Mouse (Mus musculus) limb, embryonic 14.5 days (tissue): ENCODE results near the gene Xlr5a. TPM values are rescaled to one million over a fixed set of nuclear protein-coding genes. Genes with fewer than 3 reads are reported as not detected.
"Not testable (repeated sequence)": the region's sequence is repeated elsewhere in the genome, so short reads cannot be mapped to it uniquely, and the experiment has no call there.

Source experiments
- ATAC-seq: fragments of 200-750 bp; cut with Nextera tagmentation; 2 replicates; pipeline ENCODE4 v1.8.0; 2017; ENCODE audit warnings: low read depth, moderate number of reproducible peaks, moderate TSS enrichment; ENCODE audit not compliant: low FRiP score
- DNase-seq: peaks from one replicate; pipeline ENCODE4 v3.0.0-alpha.2; 2015; ENCODE audit warnings: low spot score
- H3K27ac ChIP-seq: fragments of 300-500 bp; sonication (generic); replicated peaks from 2 replicates; pipeline ENCODE4 v1.5.1; 2014; ENCODE audit warnings: low read depth, mild to moderate bottlenecking, low read length, moderate library complexity, mixed read lengths
- H3K27me3 ChIP-seq: fragments of 300-500 bp; sonication (generic); 2 replicates; pipeline ENCODE4 v1.6.1; 2014; ENCODE audit warnings: low read length, mixed read lengths; ENCODE audit not compliant: control insufficient read depth, insufficient read depth
- H3K36me3 ChIP-seq: fragments of 300-500 bp; sonication (generic); 2 replicates; pipeline ENCODE4 v1.6.1; 2014; ENCODE audit warnings: mild to moderate bottlenecking, low read length, moderate library complexity, mixed read lengths; ENCODE audit not compliant: control insufficient read depth, insufficient read depth
- H3K4me1 ChIP-seq: fragments of 300-500 bp; sonication (generic); 2 replicates; pipeline ENCODE4 v1.6.1; 2014; ENCODE audit warnings: antibody characterized with exemption, low read length, mixed read lengths; ENCODE audit not compliant: control insufficient read depth, insufficient read depth
- H3K4me2 ChIP-seq: fragments of 300-500 bp; sonication (generic); replicated peaks from 2 replicates; pipeline ENCODE4 v1.6.1; 2014; ENCODE audit warnings: low read depth, mild to moderate bottlenecking, low read length, moderate library complexity; ENCODE audit not compliant: severe bottlenecking
- H3K4me3 ChIP-seq: fragments of 300-500 bp; sonication (generic); replicated peaks from 2 replicates; pipeline ENCODE4 v1.5.1; 2014; ENCODE audit warnings: low read length
- H3K9ac ChIP-seq: fragments of 300-500 bp; sonication (generic); 2 replicates; pipeline ENCODE4 v1.6.1; 2014; ENCODE audit warnings: mild to moderate bottlenecking, low read depth, low read length, moderate library complexity; ENCODE audit not compliant: severe bottlenecking
- H3K9me3 ChIP-seq: fragments of 300-500 bp; sonication (generic); 2 replicates; pipeline ENCODE4 v1.6.1; 2016; ENCODE audit warnings: low read length; ENCODE audit not compliant: control insufficient read depth
- POLR2A ChIP-seq: fragments of 200-500 bp; IDR thresholded peaks from 2 replicates; pipeline ENCODE4 v1.8.0; 2012; ENCODE audit warnings: inconsistent platforms, mild to moderate bottlenecking, moderate library complexity, borderline replicate concordance; ENCODE audit not compliant: insufficient read depth, insufficient read length; ENCODE audit errors: extremely low read depth
- WGBS: fragments of 180-500 bp; shearing (Covaris S2); extraction: QIAGEN DNeasy Blood & Tissue Kit; methylation state at CpG from one replicate; pipeline ENCODE4 v1.1.7; 2014; 5-methylcytosine and 5-hydroxymethylcytosine counted together
- polyA plus RNA-seq, 2 experiments: library from polyadenylated mRNA; depleted of rRNA in 1 of 2; stranded (reverse) in 1 of 2; unstranded in 1 of 2; fragments of >200 nt; fragmentation: Nextera tagmentation in 1 of 2; extraction: Ambion mirVana in 1 of 2; gene quantifications; 2 replicates each; pipeline versions ENCODE4 v1.2.1 to v1.2.3; 2012 to 2014

Xlr5a gene
- polyA plus RNA-seq, 2 experiments: 0.06 to 0.12 TPM

DNA sequence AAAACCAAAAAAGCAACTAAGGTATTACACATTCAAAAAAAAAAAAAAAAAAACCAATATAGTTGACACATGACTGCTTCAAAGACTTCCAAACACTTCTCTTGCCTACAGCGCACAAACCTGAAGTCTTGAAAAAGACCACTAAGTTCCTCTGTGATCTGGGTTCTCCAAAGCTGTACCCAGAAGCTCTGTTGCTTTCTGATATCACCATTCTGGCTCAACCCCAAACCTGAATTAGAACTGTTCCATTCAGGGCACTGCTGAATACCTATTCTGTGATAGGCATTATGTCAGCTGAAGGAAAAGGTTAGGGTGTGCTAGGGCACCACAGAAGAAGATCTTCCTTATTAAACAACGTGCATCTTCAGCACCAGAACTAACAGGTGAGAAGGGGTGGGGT lies 34.4 kb upstream of the Xlr5a start:
- DNase-seq (no peak), ATAC-seq (no peak)
- H3K4me1 ChIP-seq: no peaks in the 10 kb centered on the region
- H3K9me3 ChIP-seq: no peaks in the 10 kb centered on the region
- no peak overlapping the region for H3K4me2 ChIP-seq
- 76% methylated on average over 2 of the region's 2 CpGs for WGBS
- H3K36me3 ChIP-seq: no peaks in the 10 kb centered on the region
- no peak overlapping the region for H3K27ac ChIP-seq
- H3K9ac ChIP-seq: no peak overlapping the region
- TF ChIP-seq POLR2A: no peak
- no peak overlapping the region for H3K4me3 ChIP-seq
- no peaks in the 10 kb centered on the region; the same call in 1 of the 2 replicates for H3K27me3 ChIP-seq

DNA sequence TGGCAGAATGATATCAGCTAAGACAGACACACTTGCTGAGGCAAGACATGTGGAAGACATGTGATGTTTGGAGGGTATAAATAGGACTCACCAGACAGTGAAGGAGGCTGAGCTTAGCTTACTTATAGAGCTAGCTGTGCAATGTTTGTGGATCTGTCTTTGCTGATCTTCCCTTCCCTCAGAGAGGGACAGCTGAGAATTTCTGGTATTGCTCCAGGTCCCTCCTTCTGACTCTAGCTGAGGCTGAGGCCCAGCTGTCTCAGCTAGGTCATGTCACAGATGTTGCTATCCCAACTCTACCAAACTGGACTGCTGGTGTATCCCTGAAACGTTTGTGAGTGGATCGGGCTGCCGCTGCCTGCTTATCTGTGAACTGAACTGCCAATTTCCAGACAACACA lies 28.3 kb upstream of the Xlr5a start:
- Histone ChIP-seq H3K27ac (no peak overlapping the region), H3K4me2 (no peak overlapping the region), H3K9ac (no peak overlapping the region), H3K27me3 (no peaks in the 10 kb centered on the region; the same call in 1 of the 2 replicates), H3K4me1 (no peaks in the 10 kb centered on the region), H3K4me3 (no peak overlapping the region), H3K36me3 (no peaks in the 10 kb centered on the region), H3K9me3 (no peaks in the 10 kb centered on the region)
- 71% methylated on average over 3 of the region's 3 CpGs for WGBS
- peak; percentile 7 for DNase-seq
- no peak for TF ChIP-seq POLR2A
- peak; percentile 63; the same call in 1 of the 2 replicates for ATAC-seq

DNA sequence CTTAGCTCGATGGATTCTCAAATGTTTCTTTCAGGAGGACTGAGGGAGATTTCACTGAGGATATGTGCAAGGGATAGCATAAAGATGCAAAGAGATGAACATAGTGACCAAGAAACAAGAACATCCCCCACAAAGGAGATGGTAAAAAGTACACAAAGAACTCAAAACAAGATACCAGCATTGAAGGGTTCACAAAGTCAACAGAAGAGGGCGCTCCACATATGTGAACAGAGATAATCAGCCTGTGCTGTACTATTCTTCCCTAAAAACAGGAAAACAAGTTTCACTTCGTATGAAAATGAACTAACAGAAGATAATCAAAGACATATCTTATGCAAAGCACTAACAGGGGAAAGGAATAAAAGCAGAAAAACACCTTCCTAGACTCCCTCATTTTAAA lies 19.7 kb upstream of the Xlr5a start:
- WGBS: 38% methylated on average over 3 of the region's 3 CpGs
- no peaks in the 10 kb centered on the region for H3K27me3 ChIP-seq
- H3K27ac ChIP-seq: no peak overlapping the region

DNA sequence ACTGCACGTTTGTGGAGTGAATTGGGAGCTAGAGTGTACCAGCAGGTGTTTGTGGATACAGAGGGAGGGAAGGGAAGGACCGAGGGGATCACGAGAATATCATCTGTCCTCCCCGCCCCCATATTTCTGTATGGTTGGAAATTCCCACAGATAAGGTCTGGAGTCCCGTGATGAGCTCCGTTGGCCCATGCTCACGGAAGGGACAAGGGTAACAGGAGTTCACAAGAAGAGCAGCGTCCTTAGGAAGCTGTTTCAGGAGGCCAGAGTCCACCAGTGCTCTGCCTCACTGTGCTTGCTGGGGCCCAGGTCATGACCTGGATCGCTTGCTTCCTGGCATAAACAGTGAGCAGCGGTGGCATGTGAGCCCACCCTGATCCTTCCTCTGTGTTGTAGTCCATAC lies 3.0 kb upstream of the Xlr5a start:
- ATAC-seq, DNase-seq, H3K36me3 ChIP-seq, H3K9ac ChIP-seq, H3K4me1 ChIP-seq, H3K9me3 ChIP-seq, H3K4me2 ChIP-seq, H3K27ac ChIP-seq, H3K4me3 ChIP-seq, H3K27me3 ChIP-seq: not testable (repeated sequence)
- WGBS: 78% methylated on average over 6 of the region's 10 CpGs

More for the DNA sequence above, 19.7 kb upstream of the Xlr5a start:
- Histone ChIP-seq H3K4me2 (no peak overlapping the region), H3K9me3 (no peaks in the 10 kb centered on the region), H3K9ac (no peak overlapping the region), H3K36me3 (no peaks in the 10 kb centered on the region), H3K4me1 (no peaks in the 10 kb centered on the region), H3K4me3 (no peak overlapping the region)
- ATAC-seq (no peak), DNase-seq (peak; percentile 36)
- no peak for TF ChIP-seq POLR2A

DNA sequence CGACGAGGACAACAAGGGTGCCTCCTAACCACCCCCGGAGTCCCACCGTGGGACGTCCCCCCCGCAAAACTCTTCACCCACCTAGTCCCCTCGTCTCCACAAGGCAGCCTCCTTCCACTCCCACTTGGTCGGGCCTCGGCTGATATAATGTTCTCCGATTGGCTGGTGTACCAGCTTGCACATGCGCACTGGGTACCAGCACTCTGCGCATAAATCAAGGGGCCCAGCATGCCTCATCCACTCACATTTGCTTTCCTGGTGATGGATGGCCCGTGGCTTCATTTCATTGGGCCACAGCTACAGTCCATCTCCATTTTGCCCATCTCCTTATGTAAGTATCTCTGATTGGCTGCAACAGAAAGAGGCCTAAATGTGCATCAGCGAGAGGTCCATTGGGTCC lies 27.5 kb downstream of the Xlr5a start, which contains the start of gene Xlr3c:
Xlr3c (minus strand) TSS at position 121 of the 400 bp plus-strand sequence.
- H3K4me1 ChIP-seq: not testable (repeated sequence)

DNA sequence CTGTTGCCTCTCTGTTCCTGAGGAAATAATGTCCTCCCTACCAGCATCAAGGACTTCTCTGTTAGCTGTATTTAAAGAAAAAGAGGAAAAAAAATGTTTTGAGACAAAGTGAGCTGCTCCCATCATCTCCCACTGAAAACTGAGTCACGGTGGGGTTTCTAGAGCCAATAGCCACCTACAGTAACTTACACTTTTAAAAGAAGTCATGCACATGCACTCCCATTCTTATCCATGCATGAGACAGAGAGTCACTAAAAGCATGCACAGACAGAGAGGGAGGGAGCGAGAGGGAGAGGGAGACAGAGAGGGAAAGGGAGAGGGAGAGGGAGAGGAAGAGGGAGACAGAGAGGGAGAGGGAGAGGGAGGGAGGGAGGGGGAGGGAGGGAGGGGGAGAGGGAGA lies 30.3 kb downstream of the Xlr5a start:
- H3K4me2 ChIP-seq, ATAC-seq, H3K9me3 ChIP-seq, DNase-seq, H3K4me1 ChIP-seq, H3K27ac ChIP-seq, H3K9ac ChIP-seq, H3K27me3 ChIP-seq, H3K36me3 ChIP-seq, H3K4me3 ChIP-seq: not testable (repeated sequence)
- 70% methylated on average over 1 of the region's 2 CpGs for WGBS

More for the DNA sequence above, 27.5 kb downstream of the Xlr5a start, which contains the start of gene Xlr3c:
- WGBS: 89% methylated on average over 13 of the region's 14 CpGs
- not testable (repeated sequence) for H3K36me3 ChIP-seq, DNase-seq, H3K4me3 ChIP-seq, H3K9ac ChIP-seq, H3K27me3 ChIP-seq, ATAC-seq, H3K27ac ChIP-seq, H3K4me2 ChIP-seq, H3K9me3 ChIP-seq

DNA sequence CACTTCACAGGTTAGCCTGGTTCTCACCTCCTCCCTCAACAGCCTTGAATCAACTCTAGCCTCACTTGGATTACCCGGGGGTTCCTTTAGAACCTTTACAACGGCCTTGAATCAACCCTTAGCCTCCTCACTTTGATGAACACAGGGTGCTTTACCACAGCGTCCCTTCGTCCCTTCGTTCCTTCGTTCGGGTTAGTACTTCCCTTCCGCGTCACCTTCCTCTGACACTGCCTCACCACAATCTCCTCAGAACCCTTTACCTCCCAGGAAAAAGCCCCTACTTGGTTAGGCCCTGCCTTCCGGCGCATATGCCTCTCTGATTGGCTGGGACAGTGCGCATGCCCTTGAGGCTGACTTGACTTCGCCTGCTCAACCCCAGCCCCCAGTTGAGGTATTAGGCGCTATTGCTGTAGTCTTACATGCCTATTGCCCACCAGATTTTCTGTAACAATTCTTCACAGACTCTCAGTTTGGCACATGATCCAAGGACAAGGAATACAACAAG lies 49.9 kb downstream of the Xlr5a start, which contains the start of gene Xlr4c:
Xlr4c (minus strand) TSS at position 310 of the 505 bp plus-strand sequence.
- not testable (repeated sequence) for H3K4me2 ChIP-seq, H3K27ac ChIP-seq, H3K9me3 ChIP-seq, DNase-seq, H3K4me1 ChIP-seq, H3K27me3 ChIP-seq, H3K36me3 ChIP-seq, ATAC-seq, H3K9ac ChIP-seq, H3K4me3 ChIP-seq
- WGBS: 85% methylated on average over 12 of the region's 14 CpGs
